Mouse (Mus musculus): Measurements from ENCODE around the gene Themis2. TPM values are rescaled to one million over a fixed set of nuclear protein-coding genes. Genes with fewer than 3 reads are reported as not detected.

Gene Themis2
- polyA plus RNA-seq (2015; fragmentation: Nextera tagmentation; extraction: Ambion mirVana), result 0.92 and 1.1 TPM in 2 replicates

GRCm38 (mm10) chr4:132796196-132796886 lies at the start of gene Themis2:
Gene Themis2, minus strand, starts transcription at chr4:132796387.
- Histone ChIP-seq H3K4me2 (replicated peaks; ENCODE audit: low read depth, low read length) (peak within 1 kb of the TSS; percentile 57), H3K9me3 (ENCODE audit: low read length) (no peaks in the 10 kb centered on the region), H3K27me3 (ENCODE audit: insufficient read depth, low read length) (peaks cover 17% of the 10 kb centered on the region), H3K27ac (ENCODE audit: low read length) (no peak within 1 kb of the TSS), H3K4me1 (ENCODE audit: insufficient read depth, low read length) (peaks cover 7% of the 10 kb centered on the region; the same call in 1 of the 2 replicates), H3K9ac (replicated peaks; ENCODE audit: low read length) (peak within 1 kb of the TSS; percentile 59), H3K36me3 (ENCODE audit: insufficient read depth, low read length) (no peaks in the 10 kb centered on the region), H3K4me3 (ENCODE audit: low read length) (peak within 1 kb of the TSS; percentile 37)
- 2% methylated on average over 21 of the region's 21 CpGs for WGBS
- no peak for ATAC-seq (ENCODE audit: low FRiP score, low TSS enrichment)

- peak overlapping the region; percentile 92 for H3K4me3 ChIP-seq (ENCODE audit: low read length)
- peaks cover 13% of the 10 kb centered on the region for H3K4me1 ChIP-seq (ENCODE audit: insufficient read depth, low read length)
- peaks cover 19% of the 10 kb centered on the region for H3K36me3 ChIP-seq (ENCODE audit: insufficient read depth, low read length)
- peak overlapping the region; percentile 93 for H3K9ac ChIP-seq (replicated peaks; ENCODE audit: low read length)
- no peak for ATAC-seq (ENCODE audit: low FRiP score, low TSS enrichment)
- no peaks in the 10 kb centered on the region for H3K9me3 ChIP-seq (ENCODE audit: low read length)
- H3K4me2 ChIP-seq (replicated peaks; ENCODE audit: low read depth, low read length), result peak overlapping the region; percentile 67
- H3K27ac ChIP-seq (ENCODE audit: low read length), result peak overlapping the region; percentile 66
- H3K27me3 ChIP-seq (ENCODE audit: insufficient read depth, low read length), result no peaks in the 10 kb centered on the region
- WGBS, result 91% methylated on average over 1 of the region's 1 CpGs
These were observed 47.5 kb upstream of the Themis2 start for GRCm38 (mm10) chr4:132843705-132844071.

- no peaks in the 10 kb centered on the region for H3K27me3 ChIP-seq (ENCODE audit: insufficient read depth, low read length)
- peak within 1 kb of the TSS; percentile 93 for H3K9ac ChIP-seq (replicated peaks; ENCODE audit: low read length)
- peaks cover 24% of the 10 kb centered on the region for H3K36me3 ChIP-seq (ENCODE audit: insufficient read depth, low read length)
- under 1% methylated on average over 40 of the region's 40 CpGs for WGBS
- H3K9me3 ChIP-seq (ENCODE audit: low read length), result no peaks in the 10 kb centered on the region
- peak within 1 kb of the TSS; percentile 92 for H3K4me3 ChIP-seq (ENCODE audit: low read length)
- H3K27ac ChIP-seq (ENCODE audit: low read length), result peak within 1 kb of the TSS; percentile 66
- H3K4me2 ChIP-seq (replicated peaks; ENCODE audit: low read depth, low read length), result peak within 1 kb of the TSS; percentile 67
- peak; percentile 99 for ATAC-seq (ENCODE audit: low FRiP score, low TSS enrichment)
- H3K4me1 ChIP-seq (ENCODE audit: insufficient read depth, low read length), result peaks cover 13% of the 10 kb centered on the region
These were observed 47.0 kb upstream of the Themis2 start, which contains the start of gene Ppp1r8 for GRCm38 (mm10) chr4:132842970-132843704. Gene Ppp1r8, minus strand, starts transcription at chr4:132843169.

DNA sequence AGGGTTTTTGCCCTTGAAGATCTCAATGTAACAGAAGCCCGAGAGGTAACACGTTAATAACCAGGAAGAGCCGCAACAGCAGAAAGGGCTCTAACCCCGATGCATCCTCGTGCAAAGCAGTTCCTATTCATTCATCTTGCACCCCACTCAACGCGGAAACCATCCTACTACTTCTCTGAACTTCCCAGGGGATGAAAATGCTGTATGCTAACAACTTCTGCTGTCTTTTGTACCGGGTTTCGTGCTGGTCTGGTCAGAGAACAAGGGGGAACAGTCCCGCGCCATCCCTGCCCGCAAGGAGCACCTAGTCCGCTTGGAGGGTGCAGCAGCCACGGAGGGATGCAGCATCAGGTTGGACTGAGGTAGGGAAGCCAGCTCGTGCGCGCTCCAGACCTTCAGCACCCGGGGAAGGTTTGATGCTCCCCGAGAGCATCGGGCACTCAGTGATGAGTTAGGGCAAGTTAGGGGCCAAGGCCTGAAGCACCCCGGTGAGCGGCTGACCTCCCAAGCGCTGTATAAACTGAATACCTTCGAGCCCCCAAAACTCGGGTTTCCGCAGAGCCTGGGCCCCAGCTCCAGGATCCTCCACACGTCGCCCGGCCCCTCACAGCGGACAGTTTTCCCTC lies 46.2 kb upstream of the Themis2 start:
- peaks cover 30% of the 10 kb centered on the region for H3K36me3 ChIP-seq (ENCODE audit: insufficient read depth, low read length)
- peak overlapping the region; percentile 93 for H3K9ac ChIP-seq (replicated peaks; ENCODE audit: low read length)
- peak overlapping the region; percentile 59 for H3K27ac ChIP-seq (ENCODE audit: low read length)
- peak overlapping the region; percentile 92 for H3K4me3 ChIP-seq (ENCODE audit: low read length)
- peak; percentile 31; the same call in 1 of the 2 replicates for ATAC-seq (ENCODE audit: low FRiP score, low TSS enrichment)
- peak overlapping the region; percentile 67 for H3K4me2 ChIP-seq (replicated peaks; ENCODE audit: low read depth, low read length)
- H3K27me3 ChIP-seq (ENCODE audit: insufficient read depth, low read length), result no peaks in the 10 kb centered on the region
- WGBS, result under 1% methylated on average over 30 of the region's 30 CpGs
- H3K9me3 ChIP-seq (ENCODE audit: low read length), result no peaks in the 10 kb centered on the region
- H3K4me1 ChIP-seq (ENCODE audit: insufficient read depth, low read length), result peaks cover 13% of the 10 kb centered on the region

- WGBS, result 81% methylated on average over 3 of the region's 3 CpGs
- Histone ChIP-seq H3K4me2 (replicated peaks; ENCODE audit: low read depth, low read length) (peak overlapping the region; percentile 67), H3K4me3 (ENCODE audit: low read length) (peak overlapping the region; percentile 92), H3K9ac (replicated peaks; ENCODE audit: low read length) (peak overlapping the region; percentile 93), H3K27ac (ENCODE audit: low read length) (no peak overlapping the region), H3K9me3 (ENCODE audit: low read length) (no peaks in the 10 kb centered on the region), H3K36me3 (ENCODE audit: insufficient read depth, low read length) (peaks cover 39% of the 10 kb centered on the region), H3K27me3 (ENCODE audit: insufficient read depth, low read length) (no peaks in the 10 kb centered on the region), H3K4me1 (ENCODE audit: insufficient read depth, low read length) (peaks cover 13% of the 10 kb centered on the region)
- ATAC-seq (ENCODE audit: low FRiP score, low TSS enrichment), result no peak
These were observed 45.3 kb upstream of the Themis2 start for GRCm38 (mm10) chr4:132841493-132841892.

DNA sequence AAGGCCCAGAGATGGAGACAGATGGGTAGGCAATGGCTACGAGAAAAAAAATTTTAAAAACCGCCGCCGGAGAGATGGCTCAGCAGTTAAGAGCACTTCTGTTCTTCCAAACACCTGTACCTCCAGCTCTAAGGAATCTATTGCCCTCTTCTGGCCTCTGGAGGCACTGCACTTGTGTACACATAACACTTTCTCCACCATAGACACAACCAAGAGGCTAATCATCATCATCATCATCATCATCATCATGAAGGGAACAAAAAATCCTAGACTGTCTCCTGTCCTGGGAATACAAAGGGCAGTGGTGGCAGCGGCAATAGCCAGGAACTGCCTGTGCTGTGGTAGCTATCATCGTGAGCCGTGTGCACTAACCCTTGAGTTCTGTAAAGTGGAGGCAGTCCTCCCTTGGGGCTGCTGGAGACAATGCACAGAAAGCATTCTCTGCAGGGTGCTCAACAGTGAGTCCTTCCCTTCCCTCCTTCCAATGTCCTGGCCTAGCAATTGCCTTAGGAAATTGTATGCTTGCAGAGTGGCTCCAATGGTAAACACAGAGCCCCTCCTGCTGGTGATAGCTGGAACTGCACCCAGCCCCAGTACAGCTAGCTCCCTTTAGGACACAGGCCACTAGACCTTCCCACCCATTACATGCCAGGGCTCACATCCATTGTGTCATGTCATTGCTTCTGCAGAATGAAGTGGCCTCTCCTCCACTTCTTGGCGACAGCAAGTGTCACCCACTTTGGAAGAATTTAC lies 27.6 kb upstream of the Themis2 start:
- 70% methylated on average over 8 of the region's 8 CpGs for WGBS
- Histone ChIP-seq H3K4me3 (ENCODE audit: low read length) (no peak overlapping the region), H3K36me3 (ENCODE audit: insufficient read depth, low read length) (peaks cover 40% of the 10 kb centered on the region), H3K27me3 (ENCODE audit: insufficient read depth, low read length) (no peaks in the 10 kb centered on the region), H3K9ac (replicated peaks; ENCODE audit: low read length) (no peak overlapping the region), H3K27ac (ENCODE audit: low read length) (no peak overlapping the region), H3K9me3 (ENCODE audit: low read length) (peaks cover 6% of the 10 kb centered on the region), H3K4me2 (replicated peaks; ENCODE audit: low read depth, low read length) (no peak overlapping the region), H3K4me1 (ENCODE audit: insufficient read depth, low read length) (no peaks in the 10 kb centered on the region)
- ATAC-seq (ENCODE audit: low FRiP score, low TSS enrichment), result peak; percentile 63; the same call in 1 of the 2 replicates

DNA sequence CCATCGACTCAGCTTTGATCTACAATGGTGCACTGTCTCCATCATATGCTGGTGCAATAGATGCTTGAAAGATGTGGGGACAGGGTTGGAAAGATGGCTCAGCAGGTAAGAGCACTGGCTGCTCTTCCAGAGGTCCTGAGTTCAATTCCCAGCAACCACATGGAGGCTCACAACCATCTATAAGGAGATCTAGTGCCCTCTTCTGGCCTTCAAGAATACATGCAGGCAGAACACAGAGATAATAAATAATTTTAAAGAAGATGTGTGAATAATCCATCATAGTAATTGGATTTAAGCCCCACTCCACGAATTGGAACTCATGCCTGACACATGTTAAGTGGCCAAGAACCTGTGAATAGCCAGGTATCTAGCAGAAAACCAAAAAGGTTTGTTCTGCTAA lies 22.3 kb upstream of the Themis2 start:
- H3K4me2 ChIP-seq (replicated peaks; ENCODE audit: low read depth, low read length), result no peak overlapping the region
- H3K27me3 ChIP-seq (ENCODE audit: insufficient read depth, low read length), result no peaks in the 10 kb centered on the region
- ATAC-seq (ENCODE audit: low FRiP score, low TSS enrichment), result no peak
- H3K9ac ChIP-seq (replicated peaks; ENCODE audit: low read length), result no peak overlapping the region
- WGBS, result 60% methylated on average over 2 of the region's 2 CpGs
- H3K27ac ChIP-seq (ENCODE audit: low read length), result no peak overlapping the region
- H3K4me1 ChIP-seq (ENCODE audit: insufficient read depth, low read length), result no peaks in the 10 kb centered on the region
- no peak overlapping the region for H3K4me3 ChIP-seq (ENCODE audit: low read length)
- H3K9me3 ChIP-seq (ENCODE audit: low read length), result peaks cover 6% of the 10 kb centered on the region
- H3K36me3 ChIP-seq (ENCODE audit: insufficient read depth, low read length), result no peaks in the 10 kb centered on the region

DNA sequence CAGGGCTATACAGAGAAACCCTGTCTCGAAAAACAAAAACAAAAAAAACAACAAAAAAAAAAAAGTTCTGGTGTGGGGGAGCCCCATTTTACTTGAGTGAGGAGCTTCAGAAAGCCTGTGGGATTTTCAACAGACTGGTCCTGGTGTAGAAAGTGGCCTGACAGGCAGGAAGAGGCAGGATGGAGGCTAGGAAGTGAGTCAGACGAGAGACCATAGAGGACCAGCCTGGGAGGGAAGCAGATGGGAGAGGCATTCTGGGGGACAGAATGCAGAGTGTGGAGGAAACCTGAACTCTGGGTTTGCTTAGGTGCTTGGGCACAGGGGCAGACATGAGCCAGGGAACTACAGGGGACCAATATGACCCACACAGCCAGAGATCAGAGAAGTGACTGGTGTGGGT lies 20.7 kb upstream of the Themis2 start:
- 54% methylated on average over 2 of the region's 2 CpGs for WGBS

GRCm38 (mm10) chr4:132816404-132816803 lies 20.2 kb upstream of the Themis2 start:
- no peak for ATAC-seq (ENCODE audit: low FRiP score, low TSS enrichment)
- Histone ChIP-seq H3K4me2 (replicated peaks; ENCODE audit: low read depth, low read length) (no peak overlapping the region), H3K4me3 (ENCODE audit: low read length) (no peak overlapping the region), H3K4me1 (ENCODE audit: insufficient read depth, low read length) (no peaks in the 10 kb centered on the region), H3K9ac (replicated peaks; ENCODE audit: low read length) (no peak overlapping the region), H3K9me3 (ENCODE audit: low read length) (peaks cover 9% of the 10 kb centered on the region), H3K36me3 (ENCODE audit: insufficient read depth, low read length) (no peaks in the 10 kb centered on the region), H3K27me3 (ENCODE audit: insufficient read depth, low read length) (no peaks in the 10 kb centered on the region), H3K27ac (ENCODE audit: low read length) (no peak overlapping the region)
- 78% methylated on average over 7 of the region's 7 CpGs for WGBS

More for the DNA sequence above, 20.7 kb upstream of the Themis2 start:
- Histone ChIP-seq H3K36me3 (ENCODE audit: insufficient read depth, low read length) (no peaks in the 10 kb centered on the region), H3K27me3 (ENCODE audit: insufficient read depth, low read length) (no peaks in the 10 kb centered on the region), H3K4me2 (replicated peaks; ENCODE audit: low read depth, low read length) (no peak overlapping the region), H3K9ac (replicated peaks; ENCODE audit: low read length) (no peak overlapping the region), H3K27ac (ENCODE audit: low read length) (no peak overlapping the region), H3K4me1 (ENCODE audit: insufficient read depth, low read length) (no peaks in the 10 kb centered on the region), H3K4me3 (ENCODE audit: low read length) (no peak overlapping the region), H3K9me3 (ENCODE audit: low read length) (peaks cover 6% of the 10 kb centered on the region)
- no peak for ATAC-seq (ENCODE audit: low FRiP score, low TSS enrichment)

All from kidney, embryonic 16.5 days (tissue).